Mouse (Mus musculus) lung, postnatal 36 days (tissue): ENCODE measurements around the gene Castor2.

ENCODE experiments used
- DNase-seq: peaks from one replicate; pipeline ENCODE4 v3.0.0; 2022; ENCODE audit warnings: mixed read lengths

The Castor2 gene

DNA sequence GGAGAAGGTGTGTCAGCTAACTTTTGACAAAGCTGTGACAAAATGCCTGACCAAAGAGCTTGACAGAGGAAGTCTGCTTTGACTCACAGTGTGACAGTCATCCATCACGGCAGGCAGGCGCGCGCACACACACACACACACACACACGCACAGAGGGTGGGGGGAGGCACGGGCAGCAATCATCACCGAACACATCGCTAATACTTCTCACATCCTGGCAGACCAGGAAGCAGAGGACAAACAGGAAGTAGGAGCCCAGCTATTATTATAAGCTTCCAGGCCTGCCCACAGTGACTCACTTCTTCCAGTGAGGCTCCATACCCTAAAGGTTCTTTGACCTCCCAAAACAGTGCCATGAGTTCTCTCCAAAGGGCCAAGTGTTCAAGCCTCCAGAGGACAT is 6.3 kb downstream of the Castor2 start:
- DNase-seq: peak; percentile 15

DNA sequence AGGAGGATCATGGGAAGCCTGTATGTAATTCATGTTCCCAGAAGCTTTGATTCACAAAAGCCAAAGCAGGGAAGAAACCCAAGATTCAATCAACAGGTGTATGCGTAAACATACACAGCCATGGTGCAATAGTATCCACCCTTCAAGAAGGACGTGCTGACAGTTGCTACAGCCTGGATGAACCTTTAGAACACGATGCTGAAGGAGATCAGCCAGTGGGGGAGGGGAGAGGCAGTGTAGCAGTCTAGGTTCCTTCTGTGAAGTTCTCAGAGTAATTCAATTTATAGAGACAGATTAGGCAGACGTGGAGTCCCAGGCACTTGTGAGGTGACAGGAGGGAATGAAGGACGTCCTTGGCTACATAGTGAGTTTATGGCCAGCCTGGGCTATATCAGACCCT is 15.5 kb downstream of the Castor2 start:
- no peak for DNase-seq

DNA sequence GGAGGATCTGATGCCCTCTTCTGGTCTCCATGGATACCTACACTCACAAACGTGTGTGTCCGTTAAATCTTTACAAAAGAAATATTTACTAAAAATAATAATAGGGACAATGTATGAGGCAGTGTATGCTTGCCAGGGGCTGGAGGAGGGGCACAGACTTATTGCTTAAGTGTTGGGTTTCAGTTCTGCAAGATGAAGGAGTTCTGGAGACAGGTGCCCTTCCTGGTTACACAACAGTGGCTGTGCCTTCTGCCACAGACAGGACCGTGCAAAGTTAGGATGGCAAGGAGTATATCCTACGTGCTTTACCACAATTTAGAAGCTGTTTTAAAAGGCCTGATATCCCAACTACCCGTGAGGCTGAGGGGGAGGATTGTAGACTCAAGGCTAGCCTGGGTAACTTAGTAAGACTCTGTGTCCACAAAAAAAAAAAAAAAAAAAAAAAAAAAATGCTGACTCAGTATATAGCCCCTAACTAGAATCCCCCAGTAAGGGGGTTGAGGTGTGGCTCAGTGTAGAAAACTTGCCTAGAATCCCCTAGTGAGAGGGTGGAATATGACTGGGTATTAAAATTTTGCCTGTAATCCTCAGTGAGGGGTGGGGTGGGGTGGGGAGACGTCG is 16.2 kb downstream of the Castor2 start:
- no peak for DNase-seq

DNA sequence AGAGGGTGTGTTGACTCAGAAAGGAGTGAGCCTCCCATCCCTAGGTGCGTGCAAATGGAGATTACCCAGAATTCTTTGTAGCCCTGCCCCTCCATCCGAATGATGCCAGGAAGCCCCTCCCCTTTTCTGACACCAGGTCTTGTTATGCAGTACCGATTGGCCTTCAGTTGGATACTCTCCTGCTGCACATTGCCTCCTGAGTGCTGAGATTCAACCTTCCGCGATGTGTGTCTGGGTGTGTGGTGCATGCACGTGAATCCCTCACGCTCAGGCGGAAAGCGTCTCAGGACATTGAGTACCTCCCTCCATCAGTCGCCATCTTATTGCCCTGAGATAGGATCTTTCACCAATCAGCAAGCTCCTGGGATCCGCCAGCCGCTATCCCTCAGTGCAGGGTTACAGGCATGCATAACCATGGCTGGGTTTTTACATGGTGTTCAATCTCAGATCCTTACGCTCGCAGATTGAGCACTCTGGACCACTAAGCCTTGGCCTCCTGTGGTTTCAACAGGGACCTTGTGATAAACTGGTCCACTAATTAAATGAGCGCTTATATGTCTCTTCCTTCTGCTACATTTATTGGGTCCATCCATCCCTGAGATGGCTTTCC is 19.4 kb downstream of the Castor2 start:
- DNase-seq: no peak

DNA sequence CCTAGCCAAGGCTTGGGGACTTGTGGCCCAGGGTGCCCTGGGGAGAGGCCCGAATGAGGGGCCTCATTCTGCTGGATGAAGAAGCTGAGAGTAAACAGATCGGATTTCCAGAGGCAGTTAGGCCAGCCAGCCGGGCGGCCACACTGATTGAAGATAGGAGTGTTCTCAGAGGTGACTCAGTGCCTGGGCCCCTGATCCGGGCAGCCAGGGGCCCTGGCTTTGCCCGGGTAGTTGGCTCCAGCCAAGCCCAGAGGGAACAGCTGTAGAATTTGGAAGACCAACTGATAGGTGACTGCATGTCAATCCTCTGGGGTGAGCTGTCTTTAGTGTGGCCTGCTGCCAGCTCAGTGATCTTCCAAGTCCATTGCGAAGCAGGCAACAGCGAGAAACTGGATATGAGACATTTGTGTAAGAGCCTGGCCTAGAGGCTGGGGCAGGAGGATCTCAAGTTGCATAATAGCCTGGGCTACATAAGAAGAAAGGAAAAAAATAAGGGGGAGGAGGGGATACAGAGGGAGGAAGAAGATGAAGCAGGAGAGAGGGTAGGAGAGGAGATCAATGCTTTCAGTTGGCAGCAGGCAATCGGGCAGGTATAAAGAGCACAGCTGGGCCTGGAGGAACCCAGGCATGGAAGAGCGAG is 20.1 kb downstream of the Castor2 start:
- no peak for DNase-seq

DNA sequence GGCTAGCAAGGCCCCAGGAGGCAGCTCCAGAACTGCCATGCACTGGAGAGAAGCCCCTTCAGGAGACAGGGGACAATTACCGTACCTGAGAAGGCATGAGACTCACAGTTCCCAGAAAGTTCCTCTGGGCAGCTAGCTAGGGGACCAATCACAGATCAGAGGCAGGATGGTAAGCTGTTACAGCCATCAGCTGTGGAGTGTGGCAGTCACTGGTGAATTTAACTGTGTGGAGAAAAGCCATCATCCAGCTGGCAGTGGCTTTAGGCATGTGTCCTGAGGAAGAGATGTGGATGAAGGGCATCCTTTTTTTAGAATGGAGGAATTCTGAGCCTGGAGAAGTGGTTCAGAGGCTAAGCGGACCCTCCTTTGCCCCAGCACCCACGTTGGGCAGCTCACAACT is 20.6 kb downstream of the Castor2 start:
- no peak for DNase-seq

DNA sequence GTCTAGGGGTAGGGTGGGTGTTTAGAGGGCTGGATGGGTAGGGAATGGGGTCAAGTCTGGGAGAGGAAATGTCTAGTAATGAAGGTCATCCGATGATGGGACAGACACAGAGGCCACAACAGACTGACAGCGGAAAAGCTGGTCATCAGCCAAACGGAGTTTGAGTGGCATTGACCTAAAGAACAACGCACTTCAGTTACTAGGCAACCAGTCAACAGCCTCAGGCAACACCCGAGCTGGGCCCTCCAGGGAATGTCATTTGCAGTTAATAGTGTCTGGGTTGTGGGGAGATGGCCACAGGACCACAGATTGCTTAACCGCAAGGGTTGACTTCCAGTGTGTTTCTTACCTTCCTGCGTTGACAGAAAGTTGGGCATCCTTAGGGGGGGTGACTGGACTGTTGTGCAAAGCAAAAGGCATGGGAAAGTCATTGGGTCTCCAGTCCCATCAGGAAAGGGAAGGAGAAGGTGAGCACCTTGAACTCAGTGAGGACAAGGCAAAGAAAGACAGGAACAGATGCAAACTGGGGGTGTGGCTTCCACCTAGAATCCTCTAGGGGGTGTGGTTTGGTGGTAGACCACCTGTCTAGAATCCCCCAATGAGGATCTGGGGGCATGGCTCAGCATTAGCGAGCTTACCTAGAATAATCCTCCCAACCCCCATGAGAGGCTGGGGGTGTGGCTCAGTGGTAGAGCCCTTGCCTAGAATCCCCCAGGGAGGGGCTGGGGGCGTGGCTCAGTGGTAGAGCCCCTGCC is 21.8 kb downstream of the Castor2 start:
- DNase-seq: peak; percentile 61

DNA sequence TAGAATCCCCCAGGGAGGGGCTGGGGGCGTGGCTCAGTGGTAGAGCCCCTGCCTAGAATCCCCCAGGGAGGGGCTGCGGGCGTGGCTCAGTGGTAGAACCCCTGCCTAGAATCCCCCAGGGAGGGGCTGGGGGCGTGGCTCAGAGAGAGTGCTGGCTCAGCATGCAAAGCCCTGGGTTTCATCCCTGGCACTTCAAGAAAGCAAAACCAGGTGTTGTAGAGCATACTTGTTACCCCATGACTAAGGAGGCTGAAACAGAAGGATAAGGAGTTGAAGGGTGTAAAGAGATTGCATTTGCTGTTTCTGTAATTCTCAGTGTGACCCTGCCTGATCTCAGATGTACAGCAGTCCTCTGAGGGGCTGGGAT is 22.4 kb downstream of the Castor2 start:
- DNase-seq: no peak

DNA sequence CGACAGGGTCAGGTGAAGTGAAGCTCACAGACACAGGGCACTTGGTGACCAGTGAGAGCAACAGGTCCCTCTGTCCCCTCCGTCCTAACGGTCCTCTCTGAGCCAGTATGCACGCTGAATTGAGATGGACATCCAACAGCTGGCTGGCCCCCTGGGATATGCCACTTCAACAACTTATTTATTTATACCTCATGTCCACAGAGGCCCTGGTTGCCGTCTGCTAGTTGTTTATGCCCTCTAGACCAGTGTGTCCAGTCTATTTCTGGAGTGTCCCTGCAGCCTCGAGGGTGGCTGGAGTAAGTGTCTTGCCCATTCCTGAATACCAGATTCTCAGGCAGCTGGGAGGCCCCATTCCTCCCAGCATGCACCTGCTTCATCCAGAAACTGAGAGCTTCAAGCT is 24.3 kb downstream of the Castor2 start:
- DNase-seq: no peak

DNA sequence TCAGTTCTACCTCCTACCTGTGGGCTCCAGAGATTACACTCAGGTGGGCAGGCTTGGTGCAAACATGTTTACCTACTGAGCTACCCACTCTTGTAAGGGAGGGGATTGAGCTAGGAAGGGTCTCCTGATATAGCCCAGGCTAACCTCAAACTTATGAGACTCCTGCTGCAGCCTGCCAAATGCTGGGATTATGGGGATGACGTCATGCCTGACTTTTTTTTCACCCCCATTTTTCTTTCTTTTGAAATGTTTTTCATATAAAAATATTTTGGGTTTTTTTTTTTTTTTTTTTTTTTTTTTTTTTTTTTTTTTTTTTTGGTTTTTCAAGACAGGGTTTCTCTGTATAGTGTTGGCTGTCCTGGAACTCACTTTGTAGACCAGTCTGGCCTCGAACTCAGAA is 26.7 kb downstream of the Castor2 start:
- DNase-seq: no peak

DNA sequence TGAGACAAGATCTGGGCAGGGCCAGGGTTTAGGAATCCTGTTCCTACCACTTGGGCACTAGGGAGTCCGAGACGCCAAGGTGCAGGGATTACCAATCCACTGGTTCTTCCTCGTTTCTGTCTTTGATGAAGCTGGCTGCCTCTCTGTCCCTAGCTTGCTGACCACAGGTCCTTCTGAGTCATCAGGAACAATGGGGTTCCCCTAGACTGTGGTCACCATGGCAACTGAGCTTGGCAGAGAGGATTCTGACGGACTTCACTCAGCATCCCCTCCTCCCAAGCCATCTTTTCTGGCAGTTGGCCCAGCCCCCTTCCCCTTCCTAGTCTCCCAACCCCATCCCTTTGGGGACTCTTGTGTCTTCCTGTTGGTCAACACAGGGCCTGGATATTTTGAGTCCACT is 32.1 kb downstream of the Castor2 start:
- DNase-seq: no peak

DNA sequence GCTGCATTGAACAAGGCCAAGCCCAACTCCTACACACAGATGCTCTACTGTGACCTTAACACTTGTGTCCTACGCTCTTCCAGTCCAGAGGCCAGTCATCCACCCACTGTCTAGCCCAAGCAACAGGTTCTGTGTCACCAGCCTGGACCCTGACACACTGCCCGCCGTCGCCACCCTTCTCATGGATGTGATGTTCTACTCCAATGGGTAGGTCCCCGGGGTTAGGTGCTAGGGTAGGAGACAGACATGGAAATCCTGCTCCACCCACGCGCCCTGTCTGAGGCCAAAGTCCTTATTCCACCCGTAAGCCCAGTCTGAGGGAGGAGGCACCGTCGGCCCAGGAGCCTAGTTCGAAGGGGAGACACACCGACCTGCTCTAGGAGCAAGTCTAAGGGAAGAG is 36.5 kb downstream of the Castor2 start:
- DNase-seq: no peak

DNA sequence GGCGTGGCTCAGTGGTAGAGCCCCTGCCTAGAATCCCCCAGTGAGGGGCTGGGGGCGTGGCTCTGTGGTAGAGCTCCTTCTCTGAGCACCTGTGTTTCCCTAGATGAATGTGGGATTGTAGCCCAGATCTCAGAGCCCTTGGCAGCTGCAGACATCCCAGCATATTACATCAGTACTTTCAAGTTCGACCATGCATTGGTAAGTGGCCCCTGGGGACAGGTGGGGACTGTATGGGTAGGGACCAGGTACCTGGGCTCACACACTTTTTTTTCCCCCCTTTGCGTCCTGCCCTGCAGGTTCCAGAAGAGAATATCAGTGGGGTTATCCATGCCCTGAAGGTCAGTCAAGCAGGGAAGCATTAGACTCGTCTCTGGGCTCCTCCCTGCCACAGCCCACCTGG is 38.4 kb downstream of the Castor2 start:
- no peak for DNase-seq

DNA sequence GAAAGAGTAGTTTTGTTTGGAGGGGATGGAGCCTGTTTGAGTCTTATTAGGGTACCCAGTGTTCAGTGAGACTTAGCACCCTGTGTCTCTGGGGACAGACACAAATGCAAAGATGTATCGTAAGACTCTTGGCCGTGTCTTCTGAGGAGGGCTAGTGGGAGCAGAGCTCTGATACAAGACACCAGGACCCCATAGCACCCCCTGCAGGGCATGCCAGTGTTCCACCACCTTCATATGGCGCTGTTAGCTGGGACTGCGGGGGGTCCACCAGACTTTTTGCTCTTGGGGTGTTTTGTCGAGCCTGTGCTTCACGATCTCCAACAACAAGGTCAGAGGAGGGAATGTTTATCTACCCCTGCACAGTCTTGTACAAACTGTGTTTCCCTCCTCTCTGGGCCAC is 39.9 kb downstream of the Castor2 start:
- DNase-seq: no peak

DNA sequence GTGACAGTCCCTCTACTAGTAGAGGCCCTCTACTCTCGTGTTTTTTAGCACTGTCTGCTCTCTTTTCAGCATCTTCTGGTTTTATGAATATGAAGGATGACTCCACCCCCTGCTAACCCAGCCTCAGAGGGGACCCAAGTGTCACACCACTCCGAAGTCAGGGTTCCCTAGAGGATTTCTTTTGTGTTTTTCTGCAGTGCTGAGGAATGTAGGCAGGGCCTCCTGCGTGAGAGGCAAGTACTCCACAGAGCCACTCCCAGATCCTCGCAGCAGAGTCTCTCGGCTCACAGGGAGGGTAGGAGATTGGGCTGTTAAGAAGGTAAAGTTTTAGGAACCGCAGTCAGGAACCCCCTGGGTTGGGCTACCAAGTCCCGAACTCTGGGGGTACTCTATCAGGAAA is 41.7 kb downstream of the Castor2 start:
- DNase-seq: peak; percentile 22

DNA sequence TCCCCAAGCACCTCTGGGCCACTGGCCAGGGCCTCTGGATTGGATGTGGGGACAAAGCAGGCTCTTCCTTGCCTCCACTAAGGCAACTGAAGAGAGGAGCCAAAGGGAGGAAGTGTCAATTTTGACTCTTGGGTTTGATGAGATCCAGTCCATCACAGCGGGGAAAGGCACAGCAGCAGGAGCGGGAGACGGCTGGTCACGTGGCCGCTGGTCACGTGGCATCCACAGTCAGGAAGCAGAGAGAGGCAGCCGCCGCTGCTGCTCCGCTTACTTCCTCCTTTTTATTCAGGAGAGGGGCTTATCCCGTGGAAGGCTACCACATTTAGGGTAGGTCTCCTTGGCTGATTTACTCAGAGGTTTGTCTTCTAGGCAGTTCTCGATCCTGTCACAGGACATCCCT is 42.9 kb downstream of the Castor2 start:
- DNase-seq: no peak

DNA sequence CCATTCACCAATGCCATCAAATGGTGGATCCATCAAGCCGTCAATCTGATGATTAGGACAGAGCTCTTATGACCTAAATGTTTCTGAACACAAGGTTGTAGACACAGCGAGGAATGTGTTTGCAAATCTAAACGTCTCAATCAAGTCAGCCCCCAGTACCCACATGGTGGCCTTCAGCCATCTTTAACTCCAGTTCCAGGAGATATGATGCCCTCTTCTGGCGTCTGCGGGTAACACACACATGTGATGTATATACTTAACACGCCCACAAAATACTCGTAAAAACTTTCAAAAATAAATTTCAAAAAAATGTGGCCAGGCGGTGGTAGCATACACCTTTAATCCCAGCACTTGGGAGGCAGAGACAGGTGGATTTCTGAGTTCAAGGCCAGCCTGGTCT is 45.5 kb downstream of the Castor2 start:
- no peak for DNase-seq

DNA sequence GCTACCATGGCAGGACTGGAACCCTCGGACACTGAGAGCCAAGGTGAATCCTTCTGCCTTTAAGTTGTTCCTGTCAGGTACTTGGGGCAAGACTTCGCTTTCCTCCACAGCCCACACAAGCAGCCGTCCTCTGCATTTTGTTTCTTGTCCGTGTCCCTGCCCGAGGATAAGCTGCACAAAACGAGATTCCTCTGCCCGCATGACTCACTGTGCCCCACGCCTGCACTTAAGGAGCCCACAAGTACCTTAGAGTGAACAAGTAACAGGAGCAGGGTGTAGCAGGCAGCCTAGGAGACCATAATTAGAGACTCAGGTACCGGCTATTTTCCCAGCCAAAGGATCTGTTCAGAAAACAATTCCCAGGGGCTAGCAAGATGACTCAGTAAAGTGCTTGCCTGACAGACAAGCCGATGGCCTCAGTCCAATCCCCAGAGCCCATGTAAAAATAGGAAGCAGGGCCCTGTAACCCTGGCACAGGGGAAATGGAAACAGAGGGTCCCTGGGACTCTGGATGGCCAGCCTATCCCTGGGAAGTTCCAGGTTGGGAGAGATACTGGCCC is 47.8 kb downstream of the Castor2 start:
- DNase-seq: peak; percentile 79

DNA sequence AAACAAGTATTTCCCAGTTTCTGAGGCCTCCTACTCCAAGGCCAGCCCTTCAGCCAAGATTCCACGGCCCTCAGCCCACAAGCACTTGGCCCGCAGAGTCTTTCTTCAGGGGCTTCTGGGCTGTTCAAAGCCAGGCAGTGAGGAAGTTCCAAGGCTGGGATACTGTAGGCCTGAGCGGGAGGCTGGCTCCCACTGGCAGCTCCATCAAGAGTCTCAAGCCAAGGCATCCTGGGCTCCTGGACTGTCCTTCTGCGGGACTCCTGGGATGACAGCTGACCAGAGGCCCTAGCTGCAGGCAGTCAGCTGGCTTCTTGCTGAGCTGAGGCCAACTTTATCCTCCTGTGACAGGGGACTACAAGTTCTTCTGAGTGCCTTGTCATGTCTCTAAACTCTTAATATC is 48.6 kb downstream of the Castor2 start:
- DNase-seq: no peak

DNA sequence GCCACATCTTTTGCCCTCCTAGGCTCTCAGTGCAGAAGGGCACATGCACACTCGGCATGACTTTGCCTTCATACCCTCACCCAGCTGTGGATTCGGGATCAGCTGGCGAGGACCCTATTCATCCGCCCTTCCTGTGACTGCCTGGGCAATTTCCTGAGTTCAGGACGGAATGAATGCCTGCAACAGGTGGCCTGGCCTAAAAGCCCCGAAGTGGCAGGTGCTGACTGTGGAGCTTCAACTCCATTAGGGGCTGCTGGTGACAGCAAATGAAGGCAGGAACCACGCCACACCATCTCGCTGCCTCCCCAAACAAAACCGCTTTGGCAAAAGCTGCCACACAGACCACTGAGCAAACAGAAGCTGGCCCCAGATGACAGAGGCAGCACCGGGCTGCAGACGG is 52.4 kb downstream of the Castor2 start:
- no peak for DNase-seq

DNA sequence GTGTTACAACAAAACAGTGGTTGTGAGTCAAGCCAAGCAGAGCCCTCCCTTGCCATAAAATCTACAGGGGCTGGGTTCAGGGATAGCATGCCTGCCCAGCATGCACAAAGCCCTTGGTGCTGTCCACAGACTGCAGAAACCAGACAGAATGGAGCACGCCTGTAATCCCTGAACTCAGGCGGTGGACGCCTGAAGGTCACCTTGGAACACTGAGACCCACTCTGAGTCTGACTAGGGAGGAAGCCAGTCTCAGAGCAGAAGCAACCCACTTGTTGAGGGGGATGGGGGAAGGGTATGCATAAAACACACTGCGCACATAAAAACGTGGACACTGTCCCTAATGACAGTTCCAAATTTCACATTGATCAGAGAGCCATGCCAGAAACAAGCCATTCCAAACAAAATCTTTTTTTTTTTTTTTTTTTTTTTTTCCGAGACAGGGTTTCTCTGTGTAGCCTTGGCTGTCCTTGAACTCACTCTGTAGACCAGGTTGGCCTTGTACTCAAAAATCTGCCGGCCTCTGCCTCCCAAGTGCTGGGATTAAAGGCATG is 56.5 kb downstream of the Castor2 start:
- no peak for DNase-seq

DNA sequence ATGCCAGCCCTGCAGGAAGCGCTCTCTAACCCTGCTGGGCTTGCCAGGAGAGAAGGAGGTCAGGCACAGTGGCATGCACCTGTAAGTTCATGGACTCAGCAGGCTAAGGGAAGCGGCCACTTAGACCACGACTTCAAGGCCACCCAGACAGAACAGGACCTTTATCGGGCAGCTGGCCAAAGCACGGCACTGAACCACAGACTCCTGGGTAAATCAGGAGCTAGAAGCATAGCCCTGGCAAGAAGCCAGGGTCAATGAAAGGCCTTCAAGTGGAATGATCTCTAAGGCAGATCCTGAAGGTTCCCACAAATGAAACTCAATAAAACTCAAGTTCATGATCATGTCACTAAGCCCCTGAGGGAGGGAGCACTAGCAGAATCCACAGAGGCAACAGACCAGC is 65.2 kb downstream of the Castor2 start:
- peak; percentile 35 for DNase-seq

DNA sequence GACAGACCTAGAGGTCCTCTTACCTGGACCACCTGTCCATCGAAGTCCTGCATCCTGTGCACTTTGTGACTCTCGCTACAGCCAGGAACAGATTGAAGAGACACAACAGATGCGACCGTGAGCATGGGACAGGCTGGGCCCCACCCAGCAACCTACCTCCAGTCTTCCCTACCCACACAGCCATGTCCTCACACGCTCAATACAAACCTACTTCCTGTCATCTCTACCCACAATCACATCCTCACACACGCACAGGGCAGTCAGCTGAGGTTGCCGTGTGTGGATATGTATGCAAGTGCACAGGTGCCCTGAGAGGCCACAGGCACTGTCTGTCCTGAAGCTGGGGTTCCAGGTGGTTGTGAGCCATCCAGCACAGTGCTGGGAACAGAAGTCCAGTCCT is 67.1 kb downstream of the Castor2 start:
- no peak for DNase-seq
